Mouse (Mus musculus): ENCODE results near the gene Ephb3. TPM values are rescaled to one million over a fixed set of nuclear protein-coding genes. Genes with fewer than 3 reads are reported as not detected.

The Ephb3 gene
- not detected for polyA plus RNA-seq (2017; shearing (Covaris generic))

DNA sequence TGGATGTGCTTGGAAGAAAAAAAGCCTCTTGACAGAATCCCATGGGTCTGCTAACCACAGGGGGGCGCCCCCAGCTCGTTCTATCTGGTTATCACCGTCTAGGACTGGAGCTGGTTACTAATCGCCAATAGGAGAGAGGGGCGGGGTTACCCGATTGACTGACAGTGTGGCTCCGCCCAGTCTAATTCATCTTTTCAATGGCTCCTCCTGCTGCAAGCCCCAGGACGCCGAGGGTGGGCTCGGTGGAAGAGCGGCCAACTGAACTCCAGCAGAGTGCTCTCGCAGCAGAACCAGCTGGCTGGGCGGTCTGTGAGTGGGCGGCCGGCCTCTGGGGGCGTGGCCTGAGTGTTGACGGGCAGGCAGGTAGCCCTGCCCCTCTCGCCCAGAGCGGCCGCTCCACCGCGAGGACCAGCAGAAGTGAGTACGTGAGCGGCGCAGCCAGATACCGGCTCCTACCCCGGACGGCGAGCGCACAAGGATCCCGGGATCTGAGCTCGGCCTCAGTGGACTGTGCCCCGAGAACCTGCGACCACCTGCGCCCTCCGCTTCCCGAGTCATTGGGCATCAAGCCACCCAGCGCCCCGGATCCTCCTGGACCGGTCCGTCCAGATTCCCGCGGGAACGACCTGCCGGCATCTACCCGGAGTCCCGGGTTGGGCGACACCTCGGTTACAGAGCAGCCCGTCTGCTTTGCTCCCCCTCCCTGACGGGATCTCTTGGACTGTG is at the start of gene Ephb3:
Gene Ephb3 (plus strand): TSS at position 389 of the 726 bp plus-strand sequence.

Other genes starting within 250 kb of the Ephb3 start
- not detected for gene Teddm3, start 50.8 kb upstream of the Ephb3 start, polyA plus RNA-seq (2017; shearing (Covaris generic))
- gene Vps8, start 218.4 kb downstream of the Ephb3 start, polyA plus RNA-seq (2017; shearing (Covaris generic)), result 17.9 TPM

Data from naive thymus-derived CD4-positive, alpha-beta T cell, adult 5 months (primary cell).